Mouse (Mus musculus) megakaryocyte progenitor cell, adult 5-6 weeks (primary cell): ENCODE data around the gene Tmem35b. TPM values are rescaled to one million over a fixed set of nuclear protein-coding genes. Genes with fewer than 3 reads are reported as not detected.
"Not testable (repeated sequence)": the region's sequence is repeated elsewhere in the genome, so short reads cannot be mapped to it uniquely, and the experiment has no call there.

Experiments used
- ATAC-seq: replicated peaks from 2 replicates; pipeline ENCODE4 v1.8.0; 2016; ENCODE audit warnings: mild to moderate bottlenecking, moderate TSS enrichment, inconsistent platforms; ENCODE audit not compliant: poor library complexity
- total RNA-seq, 2 experiments: library from RNA; stranded (forward) in 1 of 2; stranded (reverse) in 1 of 2; fragments of 157-497, 149-512 nt in 1 of 2; fragments of 200-1000 nt in 1 of 2; gene quantifications; 2 replicates each; pipeline versions ENCODE4 v1.2.3 to v1.2.4; 2015 to 2017

The Tmem35b gene
- 15.2 and 17.8 TPM in 2 replicates for total RNA-seq (2015)
- total RNA-seq (2017): 5.9 and 9.2 TPM in 2 replicates

DNA sequence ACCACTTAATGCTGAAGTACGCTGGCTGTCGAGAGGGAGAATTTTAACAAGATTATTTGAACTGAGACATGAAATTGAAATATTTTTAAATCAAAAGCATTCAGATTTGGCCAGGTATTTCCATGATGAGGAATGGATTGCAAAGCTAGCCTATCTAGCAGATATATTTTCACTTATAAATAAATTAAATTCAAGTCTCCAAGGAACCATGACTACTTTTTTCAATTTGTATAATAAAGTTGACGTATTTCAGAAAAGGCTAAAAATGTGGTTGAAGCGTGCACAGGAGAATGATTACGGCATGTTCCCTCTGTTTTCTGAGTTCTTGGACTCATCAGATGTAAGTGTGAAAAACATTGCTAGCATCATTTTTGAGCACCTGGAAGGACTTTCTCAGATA is at the start of gene Tmem35b:
TSS of gene Tmem35b (plus strand) at position 301 of the 400 bp plus-strand sequence.
- ATAC-seq: no peak

DNA sequence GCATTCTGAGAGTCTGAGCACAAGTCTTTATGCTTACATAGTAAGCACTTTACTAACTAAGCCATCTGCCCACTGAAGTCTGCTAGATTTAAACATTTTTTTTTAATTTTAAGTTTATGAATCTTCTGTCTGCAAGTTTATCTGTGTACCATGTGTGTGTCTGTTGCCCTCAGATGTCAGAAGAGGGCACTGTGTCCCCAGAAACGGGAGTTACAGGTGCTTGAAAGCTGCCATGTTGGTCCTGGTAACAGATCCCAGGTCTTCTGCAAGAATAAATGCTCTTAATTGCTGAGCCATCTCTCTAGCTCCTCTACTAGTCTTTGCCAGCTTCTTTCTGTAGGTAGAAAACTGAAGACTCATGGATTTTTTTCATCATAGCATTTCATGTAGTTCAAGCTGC is 48.6 kb upstream of the Tmem35b start:
- no peak for ATAC-seq

DNA sequence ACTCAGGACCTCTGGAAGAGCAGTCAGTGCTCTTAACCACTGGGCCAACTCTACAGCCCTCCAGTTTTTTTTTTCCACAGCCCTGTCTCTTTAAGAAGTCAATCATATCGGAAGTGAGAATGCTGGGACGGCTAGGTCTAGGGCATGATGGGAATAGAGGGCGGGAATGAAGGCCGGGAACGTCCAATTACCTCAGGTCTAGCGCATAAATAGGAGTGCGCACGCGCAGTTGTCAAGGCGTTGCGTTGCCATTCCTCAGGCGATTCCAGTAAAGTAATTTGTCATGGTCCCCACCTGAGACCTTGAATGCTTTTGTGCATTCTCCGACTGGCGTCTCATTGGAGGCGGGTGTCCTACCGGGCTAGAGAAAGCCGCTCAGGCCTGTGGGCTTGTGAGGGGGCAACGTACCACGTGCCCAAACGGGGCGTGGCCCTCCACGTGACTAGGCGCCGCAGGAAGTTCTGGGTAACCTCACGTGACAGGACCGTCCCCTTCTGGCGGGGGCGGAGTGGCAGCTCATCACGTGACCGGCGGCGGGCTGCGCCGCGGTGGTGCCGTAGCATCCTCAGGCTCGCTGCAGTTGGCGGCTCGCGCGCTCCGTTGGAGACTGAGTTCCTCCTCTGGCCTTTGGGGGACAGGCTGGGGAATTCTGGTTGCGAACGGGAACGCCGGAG is 46.5 kb upstream of the Tmem35b start, which contains the start of gene Zmym6:
TSS of gene Zmym6 (plus strand) at position 509 of the 674 bp plus-strand sequence.
- peak; percentile 93 for ATAC-seq

DNA sequence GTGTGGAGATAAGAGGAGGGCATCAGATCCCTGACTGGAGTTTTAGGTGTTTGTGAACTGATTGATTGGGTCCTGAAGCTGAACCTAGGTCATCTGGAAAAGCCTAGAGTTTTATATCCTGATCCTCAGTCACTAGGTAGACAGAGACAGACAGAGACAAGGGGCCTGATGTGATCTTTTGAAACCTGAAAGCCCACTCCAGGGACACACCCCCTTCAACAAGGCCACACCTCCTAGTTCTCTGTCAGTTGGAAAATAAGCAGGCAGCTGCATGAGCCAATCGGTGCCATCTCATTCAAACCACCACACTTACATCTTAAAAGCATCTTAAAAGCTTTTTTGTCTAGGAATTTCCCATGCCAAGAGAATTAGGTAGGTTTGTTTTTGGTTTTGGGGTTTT is 42.7 kb upstream of the Tmem35b start:
- ATAC-seq: no peak

DNA sequence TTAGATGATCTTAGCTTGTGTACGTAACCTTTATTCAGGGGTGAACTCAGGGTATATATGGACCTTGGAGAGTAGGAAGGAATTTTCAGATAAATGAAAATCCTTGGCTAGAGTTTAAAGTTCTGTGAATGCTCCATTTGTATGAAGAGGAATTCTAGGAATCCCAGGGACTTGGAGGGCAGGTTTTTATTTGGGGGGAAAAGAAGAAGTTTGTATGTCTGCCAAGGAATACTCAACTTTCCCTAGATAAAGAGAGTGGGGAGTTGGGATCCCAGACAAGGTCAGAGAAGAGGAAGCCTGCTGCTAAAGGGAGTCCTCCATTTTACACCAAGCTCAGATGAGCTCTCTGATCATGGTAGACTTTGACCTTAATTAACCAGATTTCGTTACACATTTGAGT is 40.4 kb upstream of the Tmem35b start:
- no peak for ATAC-seq

DNA sequence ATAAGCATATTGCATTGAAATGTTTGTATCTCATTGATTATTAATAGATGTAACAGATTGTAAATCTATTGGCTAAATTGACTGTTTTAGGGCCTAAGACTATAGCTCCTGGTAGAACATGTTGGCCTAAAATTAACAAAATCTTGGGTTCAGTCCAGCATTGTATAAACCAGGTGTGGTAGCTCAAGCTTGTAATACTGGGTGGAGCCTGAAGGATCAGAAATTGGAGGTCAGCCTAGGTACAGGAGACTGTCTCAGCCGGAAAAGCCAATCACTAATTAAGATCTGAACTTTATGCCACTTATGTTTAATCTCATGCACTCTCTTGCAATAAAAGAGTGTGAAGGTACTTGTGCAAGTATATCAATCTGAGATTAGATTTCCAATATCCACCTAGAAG is 37.7 kb upstream of the Tmem35b start:
- no peak for ATAC-seq

DNA sequence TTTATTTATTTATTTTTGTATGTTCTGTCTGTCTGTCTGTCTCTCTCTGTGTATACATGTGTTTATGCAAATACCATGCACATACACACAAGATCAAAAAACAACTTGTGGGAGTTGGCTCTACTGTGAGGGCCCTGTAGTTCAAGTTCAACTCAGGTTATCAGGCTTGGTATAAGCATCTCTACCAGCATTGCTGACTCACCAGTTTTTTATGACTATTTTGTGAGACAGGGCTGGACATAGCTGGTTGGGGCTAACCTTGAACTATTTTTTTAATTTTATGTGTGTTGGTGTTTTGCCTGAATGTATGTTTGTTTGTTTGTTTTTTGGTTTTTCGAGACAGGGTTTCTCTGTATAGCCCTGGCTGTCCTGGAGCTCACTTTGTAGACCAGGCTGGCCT is 32.3 kb upstream of the Tmem35b start:
- no peak for ATAC-seq

DNA sequence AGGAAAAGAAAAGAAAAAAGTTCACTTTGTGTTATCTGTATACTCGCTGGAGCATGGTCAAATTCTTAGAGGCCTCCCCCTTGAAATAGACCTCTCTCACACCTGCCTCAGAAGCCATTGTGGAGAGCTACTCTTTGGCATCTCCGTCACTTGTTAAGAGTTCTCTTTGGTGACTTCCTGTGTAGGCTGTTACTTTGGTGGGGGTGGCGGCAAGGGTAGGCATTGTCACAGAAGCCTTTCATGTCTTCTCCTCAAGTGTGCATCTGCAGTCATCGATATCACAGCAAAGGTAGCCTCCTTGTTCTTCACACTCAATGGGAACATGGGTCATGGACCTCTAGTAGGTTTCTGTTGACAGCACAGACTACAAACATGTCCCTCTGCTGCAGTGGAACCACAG is 28.4 kb upstream of the Tmem35b start:
- ATAC-seq: no peak

DNA sequence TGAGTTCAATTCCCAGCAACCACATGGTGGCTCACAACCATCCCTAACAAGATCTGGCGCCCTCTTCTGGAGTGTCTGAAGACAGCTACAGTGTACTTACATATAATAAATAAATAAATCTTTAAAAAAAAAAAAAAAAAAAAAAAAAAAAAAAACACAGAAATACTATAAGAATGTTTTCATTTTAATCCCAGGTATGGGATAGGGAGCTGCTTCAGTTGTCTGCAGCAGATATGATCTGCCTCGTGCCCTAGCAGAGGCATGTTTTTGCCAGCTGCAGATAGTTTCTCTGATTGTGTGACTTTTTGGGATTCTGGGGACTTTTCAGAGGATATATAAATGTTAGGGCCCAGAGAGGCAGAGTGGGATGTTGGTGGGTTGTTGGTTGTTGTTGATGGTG is 23.9 kb upstream of the Tmem35b start:
- ATAC-seq: not testable (repeated sequence)

DNA sequence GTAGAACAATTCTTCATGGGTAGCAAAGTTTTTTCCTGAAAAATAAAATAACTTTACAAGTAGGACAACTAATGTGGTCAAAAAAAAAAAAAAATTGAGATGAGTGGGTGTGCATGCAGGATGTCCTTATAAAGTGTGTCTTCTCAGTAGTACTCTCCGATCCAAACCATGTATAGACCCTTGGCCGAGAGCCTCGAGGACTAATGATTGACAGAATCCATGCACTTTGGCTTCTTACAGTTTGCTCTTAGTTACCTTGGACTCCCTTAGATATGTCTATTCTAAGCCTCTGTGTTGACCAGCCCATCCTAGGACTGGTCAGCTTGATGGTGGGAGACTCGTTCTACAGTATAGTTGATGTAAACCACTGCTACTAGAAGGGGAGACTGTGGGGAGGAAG is 15.9 kb upstream of the Tmem35b start:
- no peak for ATAC-seq

DNA sequence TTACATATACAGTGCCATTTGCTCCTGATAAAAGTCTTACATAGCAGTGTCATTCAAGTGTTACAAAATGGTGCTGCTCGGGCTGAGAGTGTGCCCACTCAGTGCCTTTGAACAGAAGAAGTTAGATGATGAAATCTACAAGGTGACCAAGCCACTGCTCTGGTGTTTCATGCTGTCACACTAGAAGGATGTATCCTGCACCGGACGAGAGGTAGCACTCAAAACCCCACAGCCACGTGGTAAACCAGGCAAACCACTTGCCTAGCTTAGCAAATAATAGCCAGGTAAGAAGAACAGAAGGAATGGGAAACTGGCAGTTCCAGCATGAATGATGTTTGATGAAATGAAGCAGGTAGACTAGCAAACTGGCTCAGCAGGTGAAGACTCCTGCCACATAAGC is 12.9 kb upstream of the Tmem35b start:
- no peak for ATAC-seq

DNA sequence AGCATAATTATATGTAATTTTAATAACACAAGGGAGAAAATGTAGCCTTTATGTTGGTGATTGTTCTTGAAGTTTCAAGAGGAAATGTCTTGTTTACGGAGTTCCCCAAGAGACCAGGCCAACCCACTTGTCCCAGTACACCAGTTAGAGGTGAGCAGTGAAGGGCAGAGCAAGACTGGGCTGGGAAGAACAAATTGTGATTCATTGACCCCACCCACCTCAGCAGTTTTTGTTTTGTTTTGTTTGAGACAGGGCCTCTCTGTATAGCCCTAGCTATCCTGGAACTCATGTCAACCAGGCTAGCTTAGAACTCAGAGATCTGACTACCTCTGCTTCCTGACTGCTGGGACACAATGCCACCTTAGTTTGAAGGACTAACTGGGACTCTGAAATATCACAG is 840 bp downstream of the Tmem35b start:
- ATAC-seq: no peak

DNA sequence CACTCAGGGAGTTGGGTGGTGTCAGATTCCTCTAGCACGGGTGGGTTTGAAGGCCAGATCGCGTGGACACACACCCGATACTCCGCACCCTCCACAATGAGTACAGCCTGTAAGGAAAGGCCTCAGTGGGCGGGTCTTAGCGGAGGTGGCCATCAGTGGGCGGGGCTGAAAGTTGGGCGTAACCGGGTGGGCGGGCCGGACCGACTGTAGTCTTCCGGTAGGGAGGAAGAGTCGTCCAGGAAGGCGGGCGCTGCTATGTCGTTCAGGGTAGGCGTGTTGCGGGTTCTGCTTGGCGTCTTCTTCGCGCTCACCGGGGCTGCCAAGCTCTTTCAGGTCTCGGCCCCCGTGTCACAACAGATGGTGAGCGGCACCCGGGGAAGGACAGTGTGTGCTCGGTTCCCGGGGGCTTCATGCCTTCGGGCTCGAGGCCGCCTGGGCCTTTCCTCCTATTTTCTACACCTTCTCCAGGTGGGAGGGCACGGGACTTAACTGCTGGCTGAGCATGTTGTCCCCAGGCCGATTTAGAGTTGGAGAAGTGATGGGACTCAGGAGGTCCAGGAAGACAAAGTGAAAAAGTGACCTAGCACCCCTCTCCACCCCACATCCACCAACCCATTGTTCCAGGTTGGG is 2.5 kb downstream of the Tmem35b start:
- ATAC-seq: peak; percentile 100

DNA sequence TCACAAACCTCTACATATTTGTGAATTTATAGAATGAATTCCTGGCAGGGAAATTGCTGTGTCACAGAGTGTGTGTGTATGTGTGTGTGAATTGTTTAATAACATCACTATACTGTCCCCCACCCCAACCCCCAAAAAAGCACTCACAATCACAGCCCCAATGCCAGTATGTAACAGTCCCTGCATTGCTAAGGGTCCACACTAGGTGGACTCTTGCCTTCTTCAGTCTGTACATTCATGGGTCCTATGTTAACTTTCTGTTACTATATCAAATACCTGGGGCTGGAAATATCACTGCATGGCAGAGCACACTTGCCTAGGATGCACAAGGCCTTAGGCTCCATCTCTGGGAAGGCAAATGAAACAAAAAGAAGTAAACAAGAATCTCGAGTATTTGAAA is 11.2 kb downstream of the Tmem35b start:
- no peak for ATAC-seq

DNA sequence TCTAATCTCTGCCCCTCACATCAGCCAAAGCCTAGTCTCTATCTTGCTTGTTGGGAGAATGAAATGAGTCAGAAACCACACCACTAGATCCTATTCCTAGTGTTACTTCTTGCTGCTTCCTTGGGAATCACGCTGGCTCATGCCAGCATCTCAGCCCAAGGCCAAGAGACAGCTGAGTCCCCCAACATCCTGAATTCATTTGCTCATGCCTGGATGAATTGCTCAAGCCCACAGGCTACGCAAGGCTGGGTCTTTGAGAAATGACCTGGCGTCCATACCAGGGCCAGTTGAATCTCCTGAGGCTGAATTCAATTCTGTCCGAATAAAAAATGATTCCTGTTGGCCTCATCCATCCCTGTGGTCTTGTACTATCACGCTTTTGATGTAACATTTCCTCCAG is 14.1 kb downstream of the Tmem35b start:
- no peak for ATAC-seq

DNA sequence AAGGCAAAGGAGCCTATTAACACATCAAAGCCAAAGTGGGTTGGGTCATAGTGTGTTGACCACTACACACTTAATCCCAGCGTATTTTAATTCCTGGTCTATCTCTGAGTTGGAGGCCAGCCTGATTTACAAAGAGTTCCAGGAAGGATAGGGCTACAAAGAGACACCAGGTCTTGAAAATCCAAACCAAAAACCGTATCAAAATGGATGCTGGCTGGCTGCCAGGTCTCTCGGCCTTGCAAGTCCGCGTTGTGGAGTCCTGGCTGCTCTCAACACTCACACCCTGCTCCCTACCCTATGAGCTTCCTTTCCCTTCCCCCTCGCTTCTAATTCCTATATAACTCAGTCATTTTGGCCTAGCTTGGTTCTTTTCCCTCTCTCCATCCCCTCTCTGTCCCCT is 15.0 kb downstream of the Tmem35b start:
- ATAC-seq: no peak

DNA sequence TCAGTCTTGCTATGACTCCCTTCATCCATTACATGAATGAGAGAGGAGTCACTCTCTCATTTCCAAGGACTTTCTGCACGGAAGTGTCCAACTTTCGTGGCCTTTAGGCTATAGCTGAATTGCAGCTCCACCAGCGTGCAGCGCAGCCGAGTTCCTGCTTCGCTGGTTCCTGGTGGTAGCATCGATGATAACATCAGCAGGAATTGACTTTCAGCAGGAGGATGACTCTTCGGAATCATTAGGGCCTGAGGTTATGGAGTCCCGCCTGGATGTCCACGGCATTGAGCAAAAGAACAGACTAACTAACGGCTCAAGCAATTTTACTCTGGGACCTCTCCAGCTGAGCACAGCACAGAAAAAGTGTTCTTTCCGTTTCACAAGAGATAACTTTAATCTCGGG is 26.5 kb downstream of the Tmem35b start:
- no peak for ATAC-seq

DNA sequence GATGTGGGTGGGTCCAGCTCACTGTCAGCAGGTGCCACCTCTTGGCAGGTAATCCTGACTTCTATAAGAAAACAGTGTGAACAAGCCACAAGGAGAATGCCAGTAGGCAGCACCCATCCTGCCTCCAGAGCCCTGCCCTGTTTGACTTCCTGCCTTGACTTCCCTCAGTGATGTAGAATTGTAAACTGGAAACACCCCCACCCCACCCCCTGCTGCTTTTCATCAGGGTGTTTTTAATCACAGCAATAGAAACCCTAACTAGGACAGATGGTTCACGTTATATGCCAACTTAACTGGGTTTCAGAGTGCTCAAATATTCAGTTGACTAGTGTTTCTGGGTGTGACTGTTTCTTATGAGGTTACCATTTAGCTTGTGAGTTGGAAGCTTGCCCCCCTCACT is 29.9 kb downstream of the Tmem35b start:
- ATAC-seq: no peak

DNA sequence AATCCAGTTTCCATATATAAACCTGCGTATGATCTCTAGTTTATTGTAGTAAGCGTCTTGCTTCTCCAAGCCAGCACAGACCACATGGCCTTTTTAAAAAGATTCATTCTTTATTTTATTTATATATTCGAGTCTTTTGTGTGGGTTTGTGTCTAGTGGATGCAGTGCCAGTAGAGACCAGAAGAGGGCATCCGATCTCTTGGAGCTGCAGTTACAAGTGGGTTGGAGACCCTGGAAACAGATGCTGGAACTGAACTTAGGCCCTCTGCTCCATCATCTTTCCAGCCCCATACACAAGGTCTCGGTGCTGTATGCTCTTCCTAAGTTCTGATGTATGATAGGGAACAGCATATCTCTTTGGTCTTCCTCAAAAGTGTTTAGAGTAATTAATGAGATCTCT is 32.3 kb downstream of the Tmem35b start:
- ATAC-seq: no peak

DNA sequence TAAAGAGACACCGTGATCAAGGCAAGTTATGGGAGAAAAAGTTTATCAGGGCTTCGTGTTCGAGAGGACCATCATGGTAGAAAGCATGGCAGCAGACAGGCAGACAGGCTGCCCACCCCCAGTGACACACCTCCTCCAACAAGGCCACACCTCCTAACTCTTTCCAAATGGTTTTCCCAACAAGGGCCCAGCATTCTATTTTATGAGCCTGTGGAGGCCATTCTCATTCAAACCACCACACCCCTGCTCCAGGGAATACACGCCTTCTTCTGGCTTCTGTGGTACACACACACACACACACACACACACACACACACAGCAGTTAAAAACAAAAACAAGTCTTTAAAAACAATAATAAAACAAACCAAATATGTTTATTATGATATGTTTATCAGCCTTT is 34.3 kb downstream of the Tmem35b start:
- ATAC-seq: no peak

DNA sequence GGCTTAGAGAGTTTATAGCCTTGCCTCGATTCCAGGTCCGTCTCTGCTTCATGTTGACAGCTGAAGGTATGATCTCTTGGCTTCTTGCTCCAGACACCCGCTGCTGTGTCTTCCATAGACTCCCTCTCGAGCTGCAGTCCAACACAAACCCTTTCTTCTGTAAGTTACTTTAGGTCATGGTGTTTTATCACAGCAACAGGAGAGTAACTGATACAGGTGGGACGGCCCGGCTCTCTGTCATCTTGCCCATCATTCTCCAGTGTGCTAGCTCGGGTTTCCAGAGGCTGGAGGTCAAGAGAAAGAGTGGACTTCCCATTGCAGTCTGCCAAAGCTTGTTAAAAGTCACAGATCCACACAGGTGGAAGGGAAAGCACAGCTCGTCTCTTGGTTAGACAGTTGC is 40.4 kb downstream of the Tmem35b start:
- no peak for ATAC-seq

DNA sequence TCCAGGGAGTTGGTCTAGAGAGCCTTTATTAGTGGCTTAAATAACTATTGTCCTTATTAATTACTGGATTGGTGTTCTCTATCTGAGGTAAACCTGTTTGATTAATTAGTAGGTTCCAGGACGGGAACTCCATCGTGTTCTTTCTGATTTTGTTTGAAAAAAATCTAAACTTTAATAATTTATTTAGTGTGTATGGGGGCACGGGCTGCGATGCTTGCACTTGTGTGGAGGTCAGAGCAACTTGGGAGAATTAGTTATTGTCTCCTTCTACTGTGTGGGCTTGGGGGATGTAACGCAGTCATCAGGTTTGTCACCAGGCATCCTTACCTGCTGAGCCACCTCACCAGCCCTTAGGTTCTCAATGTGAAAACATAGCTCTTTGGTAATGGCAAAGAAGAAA is 43.6 kb downstream of the Tmem35b start:
- ATAC-seq: no peak

DNA sequence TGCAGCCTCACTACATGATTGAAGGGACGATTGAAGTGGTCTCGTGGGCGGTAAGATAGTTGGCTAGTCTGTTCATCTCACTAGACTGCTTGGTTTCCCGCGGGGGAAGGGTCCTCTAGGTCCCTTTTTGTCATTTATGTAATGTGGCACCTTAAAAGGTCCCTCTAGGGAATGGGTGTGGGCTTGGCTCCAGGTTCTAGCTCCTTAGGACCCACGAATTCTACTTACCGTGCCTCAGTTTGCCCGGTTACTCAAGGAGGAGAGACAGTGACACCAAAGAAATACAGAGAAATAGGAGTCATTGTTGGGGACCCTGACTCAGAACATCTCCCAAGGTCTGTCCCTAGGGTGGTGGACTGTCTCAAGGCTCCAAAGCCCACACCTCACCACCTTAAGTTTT is 44.2 kb downstream of the Tmem35b start:
- no peak for ATAC-seq
